In the genomic region with DNA sequence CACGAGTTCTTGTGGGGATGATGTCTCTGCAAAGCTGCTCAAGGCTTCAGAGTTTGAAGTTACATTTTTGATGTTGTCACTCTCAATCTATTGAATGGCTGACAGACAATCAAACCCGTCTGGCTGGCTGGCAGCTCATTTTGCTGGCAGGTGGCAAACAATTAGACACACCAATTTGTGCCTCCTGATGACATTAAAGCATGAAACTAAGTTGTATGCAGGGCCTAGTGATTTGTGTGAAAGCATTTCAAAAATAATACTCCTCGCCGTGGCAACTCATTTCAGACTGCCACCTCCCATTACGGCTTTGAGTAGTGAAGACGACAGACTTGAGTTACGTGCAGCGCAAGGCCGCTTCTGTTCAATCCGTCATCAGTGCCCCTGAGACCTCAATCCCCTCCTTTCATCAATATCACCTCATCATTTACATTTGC, we compare ENCODE assay signal across 12 mouse cellular contexts.
A peak's percentile ranks its signal among the peaks of the same experiment; 100 is the strongest.
DNase-seq lines count a peak whose midpoint lies in the region; ATAC-seq lines count a peak whose summit lies in the region.
"Had no signal": no experiment of that assay in that cellular context is flagged by ENCODE, and none has a peak within 500 bp of the region (broad histone marks: within the 10 kb centered on the region; RNA-seq: fewer than 3 reads in every experiment).

No protein-coding gene starts in this region.

- 0 out of 2 replicates have a peak, but pooled peaks have one; percentile 33 for ATAC-seq in forebrain, embryonic 12.5 days (ENCODE audit: low FRiP score)
- peak; percentile 59 for ATAC-seq in hindbrain, embryonic 15.5 days (ENCODE audit: low FRiP score, low read depth)
- ATAC-seq in neural tube, embryonic 13.5 days (ENCODE audit: low read depth), result peak; percentile 27; the same call in 1 of the 2 replicates
- ATAC-seq in intestine, embryonic 15.5 days, result no peak
- ATAC-seq: intestine, postnatal 0 days had no signal

- H3K9me3 ChIP-seq in forebrain, embryonic 12.5 days, result no peaks in the 10 kb centered on the region
- H3K9me3 ChIP-seq in hindbrain, embryonic 15.5 days, result no peaks in the 10 kb centered on the region
- no peaks in the 10 kb centered on the region for H3K9me3 ChIP-seq in neural tube, embryonic 13.5 days
- no peaks in the 10 kb centered on the region for H3K9me3 ChIP-seq in intestine, embryonic 15.5 days

- no peak overlapping the region for H3K4me3 ChIP-seq in forebrain, embryonic 12.5 days (replicated peaks)
- H3K4me3 ChIP-seq in hindbrain, embryonic 15.5 days, result no peak overlapping the region
- H3K4me3 ChIP-seq in neural tube, embryonic 13.5 days, result no peak overlapping the region
- no peak overlapping the region for H3K4me3 ChIP-seq in intestine, embryonic 15.5 days (replicated peaks)

- H3K27ac ChIP-seq in forebrain, embryonic 12.5 days, result 0 out of 2 replicates have a peak overlapping the region, but pooled peaks have one; percentile 13
- peak overlapping the region; percentile 48; the same call in 1 of the 2 replicates for H3K27ac ChIP-seq in hindbrain, embryonic 15.5 days (replicated peaks)
- peak overlapping the region; percentile 52 for H3K27ac ChIP-seq in neural tube, embryonic 13.5 days (replicated peaks)
- no peak overlapping the region for H3K27ac ChIP-seq in intestine, embryonic 15.5 days

- H3K36me3 ChIP-seq in forebrain, embryonic 12.5 days (replicated peaks), result peaks cover 11% of the 10 kb centered on the region
- peaks cover 17% of the 10 kb centered on the region for H3K36me3 ChIP-seq in hindbrain, embryonic 15.5 days
- peaks cover 23% of the 10 kb centered on the region for H3K36me3 ChIP-seq in neural tube, embryonic 13.5 days
- no peaks in the 10 kb centered on the region for H3K36me3 ChIP-seq in intestine, embryonic 15.5 days

- H3K9ac ChIP-seq in forebrain, embryonic 12.5 days, result no peak overlapping the region
- H3K9ac ChIP-seq in hindbrain, embryonic 15.5 days, result no peak overlapping the region
- no peak overlapping the region for H3K9ac ChIP-seq in neural tube, embryonic 13.5 days
- H3K9ac ChIP-seq in intestine, embryonic 15.5 days, result no peak overlapping the region

- H3K27me3 ChIP-seq in forebrain, embryonic 12.5 days, result no peaks in the 10 kb centered on the region
- H3K27me3 ChIP-seq in hindbrain, embryonic 15.5 days, result no peaks in the 10 kb centered on the region
- no peaks in the 10 kb centered on the region for H3K27me3 ChIP-seq in neural tube, embryonic 13.5 days
- H3K27me3 ChIP-seq in intestine, embryonic 15.5 days (replicated peaks), result no peaks in the 10 kb centered on the region

- peaks cover 14% of the 10 kb centered on the region for H3K4me1 ChIP-seq in forebrain, embryonic 12.5 days
- H3K4me1 ChIP-seq in hindbrain, embryonic 15.5 days (replicated peaks), result no peaks in the 10 kb centered on the region; the same call in 1 of the 2 replicates
- peaks cover 8% of the 10 kb centered on the region for H3K4me1 ChIP-seq in neural tube, embryonic 13.5 days (replicated peaks)
- H3K4me1 ChIP-seq in intestine, embryonic 15.5 days (replicated peaks), result no peaks in the 10 kb centered on the region

- 23% methylated on average over 10 of the region's 10 CpGs for WGBS in forebrain, embryonic 12.5 days
- WGBS in hindbrain, embryonic 15.5 days, result 28% methylated on average over 10 of the region's 10 CpGs
- 20% methylated on average over 10 of the region's 10 CpGs for WGBS in neural tube, embryonic 13.5 days
- 83% methylated on average over 10 of the region's 10 CpGs for WGBS in intestine, embryonic 15.5 days

- no peak overlapping the region for H3K4me2 ChIP-seq in forebrain, embryonic 12.5 days
- no peak overlapping the region for H3K4me2 ChIP-seq in hindbrain, embryonic 15.5 days
- no peak overlapping the region for H3K4me2 ChIP-seq in neural tube, embryonic 13.5 days
- H3K4me2 ChIP-seq in intestine, embryonic 15.5 days (replicated peaks), result no peak overlapping the region
- H3K4me2 ChIP-seq: liver, embryonic 11.5 days had no signal

- peak; percentile 19 to 29 for DNase-seq in layer of hippocampus, postnatal 10 days (ENCODE audit: low spot score in 2 of 2)
- no peak for DNase-seq in layer of hippocampus, adult 9-10 months (ENCODE audit: low spot score)
- no peak for DNase-seq in adrenal gland, postnatal 14 days
- DNase-seq in adrenal gland, postnatal 25 days, result no peak
- DNase-seq: lung, postnatal 10 days; right cerebral cortex, postnatal 14 days had no signal

Comparison
In these comparisons a context has a peak if more than half of its experiments do, and no peak if none do; other contexts are left out.
1. DNase-seq: peak in layer of hippocampus, postnatal 10 days (2 of 2); none in layer of hippocampus, adult 9-10 months (single experiment), adrenal gland, postnatal 14 days (single experiment) and adrenal gland, postnatal 25 days (single experiment).